Mouse (Mus musculus) leukemia stem cell, adult 10-12 weeks (primary cell): ENCODE results near the gene Spock1. TPM values are rescaled to one million over a fixed set of nuclear protein-coding genes. Genes with fewer than 3 reads are reported as not detected.

Experiments
- polyA plus RNA-seq: library from polyadenylated mRNA; stranded (reverse); fragments of >175 nt; gene quantifications from 2 replicates; pipeline ENCODE4 v1.2.3, GENCODE M21; 2012; ENCODE audit warnings: low replicate concordance

Spock1 gene
- not detected in 2 replicates for polyA plus RNA-seq

GRCm38 (mm10) chr13:57908266-57908582 is at the start of gene Spock1:
Gene Spock1, minus strand, starts transcription at chr13:57908332.

Other genes with a start within 250 kb of the Spock1 start
- 0.05 and 0.06 TPM in 2 replicates for gene Klhl3, start 205.3 kb upstream of the Spock1 start, polyA plus RNA-seq
- 432 and 806 TPM in 2 replicates for gene Hnrnpa0, start 220.2 kb upstream of the Spock1 start, polyA plus RNA-seq
- 5.4 and 8.9 TPM in 2 replicates for gene Idnk, start 249.3 kb upstream of the Spock1 start, polyA plus RNA-seq